In genomic region chr9:96393112-96393511, GRCm38 (mm10) we compare ENCODE assay signal across 15 mouse cellular contexts. TPM values are rescaled to one million over a fixed set of nuclear protein-coding genes. Genes with fewer than 3 reads are reported as not detected.
DNase-seq lines count a peak whose midpoint lies in the region; ATAC-seq and TF ChIP-seq lines count a peak whose summit lies in the region.
"Had no signal": no experiment of that assay in that cellular context is flagged by ENCODE, and none has a peak within 500 bp of the region (broad histone marks: within the 10 kb centered on the region; RNA-seq: fewer than 3 reads in every experiment).

No protein-coding gene starts in this region.

- TF ChIP-seq POLR2A in spleen, adult 2 months (IDR thresholded peaks at IDR 0.05; ENCODE audit: low read depth, low read length) = no peak

- DNase-seq in heart, adult 18-20 months = peak; percentile 31 to 50
- no peak for DNase-seq in heart, postnatal 25 days (ENCODE audit: low spot score)
- no peak for DNase-seq in spleen, adult 2 months (ENCODE audit: low read depth in 1 of 2, low spot score in 2 of 2)
- DNase-seq in spleen, postnatal 36 days (ENCODE audit: low spot score in 2 of 2) = no peak
- DNase-seq in induced T-regulatory cell, adult 2 months (ENCODE audit: low read depth) = peak; percentile 75
- DNase-seq in skeletal muscle tissue, adult 2 months (ENCODE audit: low read depth, low spot score) = peak; percentile 26
- no peak for DNase-seq in layer of hippocampus, postnatal 14 days (ENCODE audit: low spot score in 2 of 2)
- DNase-seq: cerebellum, postnatal 14 days; kidney, adult 9 months; liver, embryonic 13.5 days; lung, postnatal 14 days; thymus, adult 2 months had no signal

- H3K27ac ChIP-seq in spleen, adult 2 months (ENCODE audit: insufficient read depth, low read length) = peak overlapping the region; percentile 29
- H3K27ac ChIP-seq in forebrain, embryonic 13.5 days = no peak overlapping the region
- H3K27ac ChIP-seq: embryonic facial prominence, embryonic 12.5 days; hindbrain, postnatal 0 days; liver, embryonic 13.5 days had no signal

- H3K9me3 ChIP-seq in forebrain, embryonic 13.5 days (replicated peaks) = no peaks in the 10 kb centered on the region
- H3K9me3 ChIP-seq: embryonic facial prominence, embryonic 12.5 days; liver, embryonic 13.5 days had no signal

- intact Hi-C loops in heart, postnatal 25 days (cut with DNase I) = no loop called here

- H3K36me3 ChIP-seq in spleen, adult 2 months (ENCODE audit: control insufficient read depth, insufficient read depth, low read length) = no peaks in the 10 kb centered on the region
- no peaks in the 10 kb centered on the region for H3K36me3 ChIP-seq in forebrain, embryonic 13.5 days (ENCODE audit: poor library complexity, severe bottlenecking)
- H3K36me3 ChIP-seq: embryonic facial prominence, embryonic 12.5 days; liver, embryonic 13.5 days had no signal

- TF ChIP-seq CTCF in spleen, adult 2 months (IDR thresholded peaks at IDR 0.05; ENCODE audit: extremely low read depth, insufficient read depth, insufficient read length, insufficient replicate concordance) = no peak

- H3K4me3 ChIP-seq in spleen, adult 2 months (ENCODE audit: extremely low read depth, insufficient read depth, insufficient read length) = no peak overlapping the region
- no peak overlapping the region for H3K4me3 ChIP-seq in forebrain, embryonic 13.5 days
- H3K4me3 ChIP-seq: embryonic facial prominence, embryonic 12.5 days; liver, embryonic 13.5 days had no signal

- no peak for ATAC-seq in forebrain, embryonic 13.5 days
- ATAC-seq: hindbrain, postnatal 0 days had no signal

- WGBS in spleen, adult 2 months = 63% methylated on average over 5 of the region's 5 CpGs
- WGBS in forebrain, embryonic 13.5 days = 89% methylated on average over 5 of the region's 5 CpGs

- H3K4me1 ChIP-seq in spleen, adult 2 months (ENCODE audit: control insufficient read depth, insufficient read depth, insufficient read length) = peaks cover 12% of the 10 kb centered on the region
- H3K4me1 ChIP-seq in forebrain, embryonic 13.5 days = peaks cover 2% of the 10 kb centered on the region

- no peaks in the 10 kb centered on the region for H3K27me3 ChIP-seq in spleen, adult 2 months (ENCODE audit: control insufficient read depth, insufficient read depth, low read length)
- H3K27me3 ChIP-seq in forebrain, embryonic 13.5 days = no peaks in the 10 kb centered on the region
- H3K27me3 ChIP-seq: embryonic facial prominence, embryonic 12.5 days; liver, embryonic 13.5 days had no signal

- H3K4me2 ChIP-seq in forebrain, embryonic 13.5 days = no peak overlapping the region
- H3K4me2 ChIP-seq: embryonic facial prominence, embryonic 12.5 days; liver, embryonic 13.5 days had no signal

- H3K9ac ChIP-seq in forebrain, embryonic 13.5 days = no peak overlapping the region
- H3K9ac ChIP-seq: embryonic facial prominence, embryonic 12.5 days; liver, embryonic 13.5 days had no signal

RNA-seq across cellular contexts. Expression of gene Atp1b3, which starts 28.9 kb away (rescaled TPM):
- 10 to 100 TPM; 51.6 to 63.6 TPM for total RNA-seq in heart, adult 18-20 months (2021)
- total RNA-seq in heart, postnatal 25 days (2021) = 10 to 100 TPM; 58.9 to 64.6 TPM
- polyA plus RNA-seq in spleen, adult 2 months (2012; rRNA removed) = 68.2 and 118 TPM in 2 replicates
- polyA plus RNA-seq in forebrain, embryonic 13.5 days (2015; fragmentation: Nextera tagmentation; extraction: Ambion mirVana) = 156 and 158 TPM in 2 replicates
- 10 to 100 TPM; 85.4 to 85.6 TPM for total RNA-seq in layer of hippocampus, postnatal 14 days (2021)

Comparison
In these comparisons a context has a peak if more than half of its experiments do, and no peak if none do; other contexts are left out.
1. DNase-seq: peak in heart, adult 18-20 months (2 of 2), induced T-regulatory cell, adult 2 months (single experiment) and skeletal muscle tissue, adult 2 months (single experiment); none in heart, postnatal 25 days (single experiment), spleen, adult 2 months (0 of 2), spleen, postnatal 36 days (0 of 2) and layer of hippocampus, postnatal 14 days (0 of 2).